Mouse (Mus musculus) inflammation-experienced regulatory T-cells, adult 16 weeks (primary cell): ENCODE measurements around the gene Pgap3. TPM values are rescaled to one million over a fixed set of nuclear protein-coding genes. Genes with fewer than 3 reads are reported as not detected.

Experiments used
- polyA plus RNA-seq: library from polyadenylated mRNA; unstranded; fragments of 100-300 nt; shearing (Covaris generic); gene quantifications from one replicate; pipeline ENCODE4 v1.2.1, GENCODE M21; 2017

The Pgap3 gene
- 16.4 TPM for polyA plus RNA-seq

GRCm38 (mm10) chr11:98400161-98400726 lies at the start of gene Pgap3:
Gene Pgap3 (minus strand): TSS chr11:98400490.

GRCm38 (mm10) chr11:98446213-98446561 lies 45.9 kb upstream of the Pgap3 start, which contains the start of gene Grb7:
Gene Grb7 (plus strand): TSS chr11:98446394.

GRCm38 (mm10) chr11:98438331-98439158 lies 38.3 kb upstream of the Pgap3 start, which contains the start of gene Mien1:
Gene Mien1 (minus strand): TSS chr11:98438991.

GRCm38 (mm10) chr11:98412273-98412796 lies 12.0 kb upstream of the Pgap3 start, which contains the start of gene Erbb2:
Gene Erbb2 (plus strand): TSS chr11:98412470.

GRCm38 (mm10) chr11:98385638-98386585 lies 14.4 kb downstream of the Pgap3 start, which contains the start of gene Pnmt:
Gene Pnmt (plus strand): TSS chr11:98386450.

GRCm38 (mm10) chr11:98383261-98384030 lies 16.8 kb downstream of the Pgap3 start, which contains the start of gene Tcap:
Gene Tcap (plus strand): TSS chr11:98383811.

GRCm38 (mm10) chr11:98358161-98359083 lies 41.9 kb downstream of the Pgap3 start, which contains the start of gene Stard3:
Gene Stard3 (plus strand): TSS chr11:98358368.

GRCm38 (mm10) chr11:98348083-98348961 lies 52.0 kb downstream of the Pgap3 start, which contains the start of gene Ppp1r1b:
Gene Ppp1r1b (plus strand): TSS chr11:98348404.

Other genes with a start within 250 kb of the Pgap3 start
- 61.3 TPM for gene Med1, start 207.2 kb downstream of the Pgap3 start, polyA plus RNA-seq
- gene Cdk12, start 197.4 kb downstream of the Pgap3 start, polyA plus RNA-seq: 19.6 TPM
- gene Neurod2, start 70.8 kb downstream of the Pgap3 start, polyA plus RNA-seq: not detected
- not detected for gene Ppp1r1b, start 52.1 kb downstream of the Pgap3 start, polyA plus RNA-seq
- gene Stard3, start 42.1 kb downstream of the Pgap3 start, polyA plus RNA-seq: 88.3 TPM
- not detected for gene Tcap, start 16.7 kb downstream of the Pgap3 start, polyA plus RNA-seq
- not detected for gene Pnmt, start 14.0 kb downstream of the Pgap3 start, polyA plus RNA-seq
- gene Erbb2, start 12.0 kb upstream of the Pgap3 start, polyA plus RNA-seq: 0.45 TPM
- 179 TPM for gene Mien1, start 38.5 kb upstream of the Pgap3 start, polyA plus RNA-seq
- 7.2 TPM for gene Grb7, start 45.9 kb upstream of the Pgap3 start, polyA plus RNA-seq
- 76.7 TPM for gene Ikzf3, start 145.5 kb upstream of the Pgap3 start, polyA plus RNA-seq
- 4.4 TPM for gene Zpbp2, start 150.6 kb upstream of the Pgap3 start, polyA plus RNA-seq
- 96.0 TPM for gene Ormdl3, start 186.9 kb upstream of the Pgap3 start, polyA plus RNA-seq
- gene Lrrc3c, start 197.8 kb upstream of the Pgap3 start, polyA plus RNA-seq: not detected
- 4.4 TPM for gene Gm12355, start 225.2 kb upstream of the Pgap3 start, polyA plus RNA-seq
- gene Gsdma3, start 225.9 kb upstream of the Pgap3 start, polyA plus RNA-seq: not detected
- not detected for gene Gsdma2, start 246.3 kb upstream of the Pgap3 start, polyA plus RNA-seq